Mouse (Mus musculus) hindbrain, embryonic 10.5 days (tissue): ENCODE results near the gene Tekt5. TPM values are rescaled to one million over a fixed set of nuclear protein-coding genes. Genes with fewer than 3 reads are reported as not detected.

ENCODE experiments used
- DNase-seq: peaks from one replicate; pipeline ENCODE4 v3.0.0-alpha.2; 2017; ENCODE audit warnings: low spot score
- H3K27ac ChIP-seq: fragments of 300-500 bp; sonication (generic); 2 replicates; pipeline ENCODE4 v1.5.1; 2016; ENCODE audit warnings: mild to moderate bottlenecking, moderate library complexity
- H3K27me3 ChIP-seq: fragments of 300-500 bp; sonication (generic); 2 replicates; pipeline ENCODE4 v1.6.1; 2016; ENCODE audit warnings: mild to moderate bottlenecking; ENCODE audit not compliant: poor library complexity, insufficient read depth, severe bottlenecking
- H3K36me3 ChIP-seq: fragments of 300-500 bp; sonication (generic); 2 replicates; pipeline ENCODE4 v1.6.1; 2016; ENCODE audit warnings: mild to moderate bottlenecking, moderate library complexity
- H3K4me1 ChIP-seq: fragments of 300-500 bp; sonication (generic); replicated peaks from 2 replicates; pipeline ENCODE4 v1.6.1; 2016; ENCODE audit warnings: mild to moderate bottlenecking
- H3K4me3 ChIP-seq: fragments of 300-500 bp; sonication (generic); 2 replicates; pipeline ENCODE4 v1.5.1; 2016; ENCODE audit warnings: mild to moderate bottlenecking, moderate library complexity
- H3K9me3 ChIP-seq: fragments of 300-500 bp; sonication (generic); 2 replicates; pipeline ENCODE4 v1.6.1; 2016; ENCODE audit warnings: mild to moderate bottlenecking, moderate library complexity
- WGBS: fragments of 180-500 bp; shearing (Covaris S2); methylation state at CpG from one replicate; pipeline ENCODE4 v1.1.7; 2016; 5-methylcytosine and 5-hydroxymethylcytosine counted together
- polyA plus RNA-seq: library from polyadenylated mRNA; unstranded; fragments of >200 nt; fragmentation: Nextera tagmentation; extraction: Ambion mirVana; gene quantifications from 2 replicates; pipeline ENCODE4 v1.2.1, GENCODE M21; 2016

The Tekt5 gene
- polyA plus RNA-seq, 1 experiment from 2014 or later = 0.16 TPM

DNA sequence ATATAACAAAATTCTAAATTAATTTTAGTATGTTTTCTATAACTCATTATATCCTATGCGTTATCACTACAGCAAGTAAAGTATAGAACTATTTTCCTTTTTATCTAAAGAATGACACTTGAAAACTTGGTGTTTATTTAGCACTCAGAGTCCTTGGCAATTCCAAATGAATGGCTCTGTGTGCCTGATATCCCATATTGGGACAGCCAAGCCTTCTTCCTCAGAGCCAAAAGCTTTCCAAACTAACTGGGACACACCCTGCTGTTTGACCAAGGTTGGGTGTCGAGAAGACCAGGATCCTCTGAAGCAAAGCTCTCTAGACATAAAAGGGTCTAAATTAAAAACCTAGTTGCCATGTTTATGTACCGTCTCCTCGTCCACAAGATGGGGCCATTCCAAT, 54.2 kb downstream of the Tekt5 start:
- no peak overlapping the region for H3K27ac ChIP-seq
- H3K36me3 ChIP-seq = no peaks in the 10 kb centered on the region
- peaks cover 18% of the 10 kb centered on the region for H3K4me1 ChIP-seq
- H3K9me3 ChIP-seq = no peaks in the 10 kb centered on the region
- WGBS = 76% methylated on average over 4 of the region's 4 CpGs
- no peak for DNase-seq
- no peak overlapping the region for H3K4me3 ChIP-seq
- H3K27me3 ChIP-seq = no peaks in the 10 kb centered on the region

DNA sequence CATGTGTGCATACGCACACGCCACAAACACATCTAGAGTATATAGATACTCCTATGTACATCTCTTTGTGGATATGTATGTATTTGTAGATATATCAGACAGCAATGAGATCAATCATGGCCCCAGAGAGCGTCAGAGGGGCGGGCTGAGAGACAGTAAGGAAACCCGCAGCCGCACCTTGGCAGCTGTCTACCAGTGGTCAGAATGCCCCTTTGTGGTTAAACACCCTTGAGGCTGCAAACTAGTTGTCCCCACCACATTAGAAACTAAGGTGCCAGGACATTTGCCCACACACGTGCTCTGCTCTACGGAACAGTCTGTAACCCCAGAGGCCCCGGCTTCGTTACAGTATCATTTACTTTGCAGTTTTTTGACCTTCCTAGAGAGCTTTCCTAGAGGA, 55.4 kb downstream of the Tekt5 start:
- Histone ChIP-seq H3K9me3 (no peaks in the 10 kb centered on the region), H3K36me3 (no peaks in the 10 kb centered on the region), H3K27me3 (no peaks in the 10 kb centered on the region), H3K4me3 (no peak overlapping the region), H3K4me1 (peaks cover 13% of the 10 kb centered on the region), H3K27ac (no peak overlapping the region)
- 94% methylated on average over 10 of the region's 10 CpGs for WGBS
- DNase-seq = no peak

DNA sequence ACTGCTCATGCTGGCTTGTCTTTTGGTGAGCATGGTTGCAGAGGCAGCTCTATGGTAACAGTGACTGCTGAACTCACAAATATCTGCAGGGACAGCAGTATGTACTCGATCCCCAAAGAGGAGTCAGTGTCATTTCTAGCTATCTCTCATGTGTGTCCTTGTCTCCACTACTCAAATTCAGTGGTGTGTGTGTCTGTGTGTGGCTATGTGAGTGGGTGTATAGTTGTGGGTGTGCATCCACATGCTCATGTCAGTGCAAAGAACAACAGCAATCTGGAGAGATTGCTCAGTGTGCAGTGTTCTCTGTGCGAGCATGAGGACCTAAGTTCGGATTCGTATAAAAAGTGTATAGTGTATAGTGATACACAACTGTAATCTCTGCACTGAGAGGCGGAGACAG, 56.7 kb downstream of the Tekt5 start:
- DNase-seq = no peak
- 89% methylated on average over 5 of the region's 5 CpGs for WGBS
- no peaks in the 10 kb centered on the region for H3K27me3 ChIP-seq

DNA sequence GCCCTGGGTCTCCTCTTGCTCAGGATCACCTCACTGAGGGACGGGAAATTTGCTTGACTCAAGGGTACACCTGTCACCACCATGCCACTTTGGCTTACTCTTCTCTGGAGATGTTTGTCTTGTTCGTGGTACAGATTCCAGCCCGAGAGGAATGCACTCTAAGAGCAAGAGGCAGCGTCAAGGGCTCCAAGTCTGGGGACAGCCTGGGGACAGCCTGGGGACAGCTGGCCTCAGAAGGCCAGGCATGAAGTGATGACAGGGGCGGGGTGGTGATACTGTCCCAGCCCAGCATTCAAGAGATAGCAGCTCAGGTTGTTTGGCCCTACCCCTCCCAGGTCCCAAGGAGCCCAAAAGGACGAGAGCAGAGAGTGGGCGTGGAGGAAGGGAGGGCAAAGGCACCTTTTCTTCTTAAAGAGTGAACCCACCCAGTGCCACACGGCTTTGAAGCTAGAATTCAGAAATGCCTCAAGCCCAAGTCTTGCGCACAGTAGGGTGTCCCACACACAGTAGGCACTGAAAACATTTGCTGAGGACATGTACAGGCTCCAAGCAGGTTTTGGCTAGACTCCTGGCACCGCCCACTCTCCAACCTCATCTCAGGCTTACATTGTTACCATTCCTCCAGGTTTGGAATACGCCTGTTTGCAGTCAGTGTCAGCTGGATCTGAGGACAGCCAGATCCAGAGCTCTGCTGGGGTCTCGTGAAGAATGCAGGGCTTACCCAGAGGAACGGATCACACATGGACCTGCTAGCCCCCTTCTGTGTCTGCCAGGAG, 57.7 kb downstream of the Tekt5 start:
- 81% methylated on average over 13 of the region's 13 CpGs for whole genome bisulfite sequencing
- no peak for DNase-seq
- Histone ChIP-seq H3K9me3 (no peaks in the 10 kb centered on the region), H3K27ac (no peak overlapping the region), H3K4me1 (peaks cover 10% of the 10 kb centered on the region), H3K4me3 (no peak overlapping the region), H3K27me3 (no peaks in the 10 kb centered on the region), H3K36me3 (no peaks in the 10 kb centered on the region)

More for the DNA sequence above, 56.7 kb downstream of the Tekt5 start:
- H3K4me3 ChIP-seq = no peak overlapping the region
- no peaks in the 10 kb centered on the region for H3K9me3 ChIP-seq
- H3K4me1 ChIP-seq = 0 out of 2 replicates have a peak, but pooled peaks cover 5% of the 10 kb centered on the region
- no peaks in the 10 kb centered on the region for H3K36me3 ChIP-seq
- no peak overlapping the region for H3K27ac ChIP-seq

DNA sequence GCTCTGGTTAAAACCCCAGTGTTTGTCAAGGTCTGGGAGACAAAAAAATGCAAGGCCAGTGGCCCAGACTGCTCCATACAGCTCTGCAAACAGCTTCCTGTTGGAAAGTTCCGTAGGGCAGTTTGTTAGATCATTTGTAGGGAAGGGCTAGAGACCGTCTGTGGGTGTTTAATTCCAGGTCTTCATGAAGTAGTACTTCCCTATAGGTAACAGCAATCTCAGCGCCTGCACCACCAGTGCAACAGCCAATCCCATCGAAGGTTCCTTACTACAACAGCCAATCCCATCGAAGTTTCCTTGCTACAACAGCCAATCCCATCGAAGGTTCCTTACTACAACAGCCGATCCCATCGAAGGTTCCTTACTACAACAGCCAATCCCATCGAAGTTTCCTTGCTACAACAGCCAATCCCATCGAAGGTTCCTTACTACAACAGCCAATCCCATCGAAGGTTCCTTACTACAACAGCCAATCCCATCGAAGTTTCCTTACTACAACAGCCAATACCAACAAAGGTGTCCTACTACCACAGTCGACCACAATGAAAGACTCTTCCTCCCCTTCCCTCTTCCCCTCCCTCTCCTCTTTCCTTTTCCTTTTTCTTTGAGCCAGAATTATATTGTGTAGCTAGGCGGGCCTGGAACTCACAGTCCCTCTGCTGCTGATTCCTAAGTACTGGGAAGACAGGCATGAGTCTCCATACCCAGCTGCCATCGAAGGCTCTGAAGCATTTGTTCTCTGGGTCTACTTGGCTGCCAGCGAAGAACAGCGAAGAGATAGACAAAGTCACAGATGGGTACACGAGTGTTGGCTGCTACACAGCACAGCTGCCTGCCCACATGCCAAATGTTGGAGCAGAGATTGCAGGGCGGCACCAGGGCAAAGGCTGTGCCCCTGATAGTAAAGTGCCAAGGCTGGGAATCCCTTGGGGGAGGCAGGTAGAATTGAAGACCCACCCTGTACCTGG, 58.6 kb downstream of the Tekt5 start:
- Histone ChIP-seq H3K27ac (no peak overlapping the region), H3K27me3 (no peaks in the 10 kb centered on the region), H3K4me1 (peaks cover 9% of the 10 kb centered on the region), H3K36me3 (no peaks in the 10 kb centered on the region), H3K4me3 (no peak overlapping the region), H3K9me3 (no peaks in the 10 kb centered on the region)
- WGBS = 94% methylated on average over 19 of the region's 19 CpGs
- DNase-seq = no peak

DNA sequence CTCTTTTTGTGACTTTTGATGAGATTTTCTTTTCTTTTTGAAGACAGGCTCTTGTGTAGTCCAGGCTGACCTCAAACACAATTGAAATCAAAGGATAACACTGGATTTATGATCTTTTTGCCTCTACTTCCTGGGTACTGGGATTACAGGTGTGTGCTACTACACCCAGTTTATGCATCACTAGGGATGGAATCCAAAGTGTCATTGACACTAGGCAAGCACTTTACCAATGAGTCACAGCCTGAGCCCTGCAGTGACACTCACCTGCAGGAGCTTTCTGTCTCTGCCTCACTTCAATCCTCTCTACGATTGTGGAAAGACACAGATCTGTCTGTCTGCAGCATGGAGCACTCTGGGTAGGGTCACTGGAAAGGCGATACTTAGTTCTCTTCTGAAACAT, 59.3 kb downstream of the Tekt5 start:
- no peak for DNase-seq
- Histone ChIP-seq H3K36me3 (no peaks in the 10 kb centered on the region), H3K4me3 (no peak overlapping the region), H3K27me3 (no peaks in the 10 kb centered on the region), H3K4me1 (peaks cover 7% of the 10 kb centered on the region), H3K27ac (no peak overlapping the region), H3K9me3 (no peaks in the 10 kb centered on the region)
- 85% methylated on average over 2 of the region's 2 CpGs for WGBS

DNA sequence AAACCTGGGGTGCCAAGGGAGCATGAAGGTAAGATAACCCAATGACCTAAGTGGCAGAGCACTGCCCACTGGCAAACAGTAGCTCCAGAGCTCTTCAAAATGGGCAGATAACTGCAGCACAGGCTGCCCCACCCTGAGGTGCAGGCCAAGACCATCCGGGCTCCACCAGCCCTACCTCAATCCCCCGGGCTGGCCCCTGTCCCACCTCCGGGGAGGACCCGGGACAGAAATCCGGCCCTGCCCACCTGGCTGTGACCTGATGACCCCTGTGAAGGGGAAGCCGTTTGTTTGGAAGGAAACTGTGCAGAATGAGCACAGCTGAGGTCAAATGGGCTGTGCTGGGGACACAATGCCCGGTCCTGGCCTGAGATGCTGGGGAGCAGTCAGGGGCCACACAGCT, 62.6 kb downstream of the Tekt5 start:
- H3K4me3 ChIP-seq = no peak overlapping the region
- whole genome bisulfite sequencing = 49% methylated on average over 7 of the region's 7 CpGs
- H3K4me1 ChIP-seq = peaks cover 8% of the 10 kb centered on the region
- H3K36me3 ChIP-seq = no peaks in the 10 kb centered on the region
- no peaks in the 10 kb centered on the region for H3K9me3 ChIP-seq
- no peak for DNase-seq
- no peaks in the 10 kb centered on the region for H3K27me3 ChIP-seq
- H3K27ac ChIP-seq = no peak overlapping the region

DNA sequence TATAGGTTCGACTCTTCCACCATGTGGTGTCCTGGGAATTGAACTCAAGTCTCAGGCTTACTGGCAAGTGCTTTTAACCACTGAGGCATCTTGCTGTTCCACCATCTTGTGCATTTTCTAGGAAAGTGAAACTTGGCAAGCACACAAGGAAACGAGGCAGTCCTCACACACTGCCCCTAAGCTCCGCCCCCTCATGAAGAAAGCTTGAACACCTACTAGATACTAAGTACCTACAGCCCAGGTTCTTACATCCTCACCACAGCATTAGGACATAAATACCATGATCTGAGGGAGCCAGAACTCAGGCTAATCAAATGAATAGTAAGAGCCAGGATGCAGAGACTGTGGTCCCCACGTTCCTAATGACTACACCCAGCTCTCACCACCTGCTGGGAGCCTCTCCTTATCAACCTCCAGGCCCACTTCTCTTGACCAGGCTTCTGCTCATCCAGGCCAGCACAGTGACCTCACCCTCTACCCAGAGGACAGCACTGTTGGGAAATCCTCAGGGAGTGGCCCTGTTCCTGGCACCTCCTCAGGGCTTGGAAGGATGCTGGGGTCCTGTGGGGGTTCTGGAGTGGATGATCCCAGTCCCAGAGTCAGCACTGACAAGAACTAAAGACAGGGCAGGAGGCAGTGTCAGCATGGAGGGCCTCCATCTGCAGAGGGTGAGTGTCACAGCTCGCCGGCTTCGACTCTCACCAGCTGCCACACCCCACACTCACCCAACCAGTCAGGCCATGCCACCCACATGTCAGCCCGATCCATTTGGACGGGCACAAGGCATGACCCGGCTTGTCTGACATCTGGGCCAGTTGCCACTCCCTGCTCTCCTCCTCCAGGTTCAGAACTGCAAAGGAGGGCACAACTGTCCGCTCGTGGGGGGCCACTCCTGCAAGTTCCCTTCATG, 64.4 kb downstream of the Tekt5 start:
- Histone ChIP-seq H3K36me3 (no peaks in the 10 kb centered on the region), H3K27me3 (no peaks in the 10 kb centered on the region), H3K27ac (no peak overlapping the region), H3K9me3 (no peaks in the 10 kb centered on the region), H3K4me1 (peaks cover 8% of the 10 kb centered on the region), H3K4me3 (no peak overlapping the region)
- no peak for DNase-seq
- WGBS = 75% methylated on average over 12 of the region's 12 CpGs

DNA sequence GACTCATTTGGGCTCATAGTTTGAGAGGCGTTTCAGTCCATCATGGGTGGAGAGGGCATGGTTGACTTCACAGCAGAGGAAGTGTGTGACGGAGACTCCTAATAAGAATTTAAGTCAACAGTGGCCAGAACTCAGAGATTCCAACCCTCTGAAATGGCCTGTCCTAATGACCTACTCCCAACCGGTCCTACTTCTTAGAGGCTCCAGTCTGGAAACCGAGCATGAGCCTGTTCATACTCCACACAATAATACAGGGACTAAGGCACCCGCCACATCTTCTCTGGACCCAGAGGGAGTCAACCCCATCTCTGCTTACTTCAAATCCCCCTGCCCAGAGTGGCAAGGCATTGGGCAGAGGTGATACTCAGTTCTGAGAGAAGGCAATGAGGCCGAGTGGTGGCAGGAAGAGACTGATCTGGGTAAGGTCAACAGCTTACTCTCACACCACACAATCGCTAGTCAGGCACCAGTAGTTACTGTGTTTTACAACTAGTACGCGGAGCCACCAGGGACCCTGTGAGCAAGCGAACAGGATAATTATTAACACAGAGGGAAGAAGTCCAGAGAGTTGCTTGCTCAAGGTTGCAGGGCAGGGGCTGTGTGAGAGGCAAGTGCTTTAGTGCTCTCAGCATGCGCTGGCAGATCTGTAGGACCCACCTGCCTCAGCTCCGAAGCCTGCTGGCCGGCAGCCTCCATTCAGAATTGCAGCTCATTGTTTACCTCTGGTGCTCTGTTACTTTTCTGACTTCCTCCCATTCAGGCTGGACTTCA, 67.5 kb downstream of the Tekt5 start:
- H3K9me3 ChIP-seq = no peaks in the 10 kb centered on the region
- no peak overlapping the region for H3K4me3 ChIP-seq
- DNase-seq = no peak
- no peaks in the 10 kb centered on the region for H3K27me3 ChIP-seq
- H3K4me1 ChIP-seq = peaks cover 3% of the 10 kb centered on the region
- H3K27ac ChIP-seq = no peak overlapping the region
- no peaks in the 10 kb centered on the region for H3K36me3 ChIP-seq
- 65% methylated on average over 13 of the region's 13 CpGs for WGBS

DNA sequence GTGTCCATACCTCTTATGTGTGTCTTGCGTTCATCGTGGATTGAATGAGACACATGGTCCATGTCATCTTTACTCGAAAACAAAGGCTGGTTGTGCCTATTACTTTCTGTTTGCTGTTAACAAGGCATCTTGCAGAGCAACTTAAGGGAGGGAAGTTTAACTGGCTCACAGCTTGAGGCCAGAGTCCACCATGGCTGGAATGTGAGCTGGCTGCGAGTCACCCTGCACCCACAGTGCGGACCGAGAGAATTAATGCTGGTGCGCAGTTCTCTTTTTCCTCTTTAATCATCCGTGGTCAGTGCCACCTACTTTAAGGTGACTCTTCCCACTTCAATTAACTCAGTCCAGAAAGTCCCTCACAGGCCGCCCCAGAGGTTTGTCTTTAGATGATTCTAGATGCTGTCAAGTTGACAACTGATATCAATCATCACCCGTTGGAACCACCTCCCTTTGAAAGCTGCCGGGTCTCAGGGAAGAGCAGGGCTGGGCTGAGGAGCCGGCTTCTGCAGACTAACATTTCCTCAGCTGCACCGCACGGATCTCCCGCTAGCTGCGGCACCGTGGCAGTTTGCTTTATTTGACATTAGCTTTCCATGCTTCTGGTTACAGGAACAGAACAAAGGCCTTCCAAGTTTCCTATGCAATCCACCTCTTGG, 75.2 kb downstream of the Tekt5 start:
- DNase-seq = no peak
- Histone ChIP-seq H3K27ac (no peak overlapping the region), H3K27me3 (peaks cover under 1% of the 10 kb centered on the region; the same call in 1 of the 2 replicates), H3K4me1 (no peaks in the 10 kb centered on the region), H3K9me3 (no peaks in the 10 kb centered on the region), H3K36me3 (no peaks in the 10 kb centered on the region), H3K4me3 (no peak overlapping the region)
- WGBS = 56% methylated on average over 17 of the region's 17 CpGs

DNA sequence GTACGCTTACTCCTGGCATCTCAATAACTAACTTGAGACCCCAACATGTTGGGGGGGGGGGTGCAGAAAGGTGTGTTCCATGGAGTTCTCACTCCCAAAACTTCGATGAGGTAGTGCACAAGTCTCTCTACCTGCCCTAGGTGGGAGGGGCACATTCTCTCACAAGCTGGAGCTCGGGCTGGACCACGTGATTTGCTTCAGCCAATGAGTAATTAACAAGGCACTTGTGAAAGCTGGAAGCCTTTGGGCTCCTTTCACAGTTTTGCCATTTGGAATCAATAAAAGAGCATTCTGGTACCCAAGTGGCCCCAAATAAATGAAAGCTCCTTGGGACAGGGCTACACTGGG, 78.1 kb downstream of the Tekt5 start:
- 66% methylated on average over 4 of the region's 4 CpGs for WGBS
- Histone ChIP-seq H3K27me3 (peaks cover 29% of the 10 kb centered on the region), H3K4me3 (no peak overlapping the region), H3K9me3 (no peaks in the 10 kb centered on the region), H3K27ac (no peak overlapping the region), H3K36me3 (no peaks in the 10 kb centered on the region), H3K4me1 (peaks cover 12% of the 10 kb centered on the region)
- no peak for DNase-seq
